Mouse (Mus musculus) C2C12 (cell line): Measurements from ENCODE around the gene Cyb5d2. TPM values are rescaled to one million over a fixed set of nuclear protein-coding genes. Genes with fewer than 3 reads are reported as not detected.

Experiments
- H3K27me3 ChIP-seq: one replicate; pipeline ENCODE4 v1.6.1; 2011; ENCODE audit not compliant: control insufficient read depth, insufficient read depth, insufficient read length
- H3K36me3 ChIP-seq: one replicate; pipeline ENCODE4 v1.6.1; 2011; ENCODE audit not compliant: control insufficient read depth, insufficient read depth
- H3K4me3 ChIP-seq: one replicate; pipeline ENCODE4 v1.5.1; 2011; ENCODE audit warnings: mild to moderate bottlenecking, control low read depth; ENCODE audit not compliant: poor library complexity, insufficient read depth, severe bottlenecking
- H3K79me2 ChIP-seq: one replicate; pipeline ENCODE4 v1.6.1; 2011; ENCODE audit not compliant: control insufficient read depth, insufficient read depth
- H3K79me3 ChIP-seq: one replicate; pipeline ENCODE4 v1.6.1; 2011; ENCODE audit warnings: low read depth, control low read depth
- H3ac ChIP-seq: one replicate; pipeline ENCODE3; 2011; ENCODE audit warnings: low read depth; ENCODE audit not compliant: control insufficient read depth, insufficient read length
- CEBPB ChIP-seq: IDR thresholded peaks from one replicate; pipeline ENCODE4 v1.6.1; 2011; ENCODE audit warnings: low read depth, mild to moderate bottlenecking, control low read depth, moderate library complexity
- CTCF ChIP-seq: IDR thresholded peaks from one replicate; pipeline ENCODE4 v1.5.1; 2011; ENCODE audit not compliant: control insufficient read depth, insufficient read depth, insufficient read length
- FOSL1 ChIP-seq: IDR thresholded peaks from one replicate; pipeline ENCODE4 v1.8.0; 2011; ENCODE audit warnings: mild to moderate bottlenecking, low read length; ENCODE audit not compliant: poor library complexity, insufficient read depth, severe bottlenecking
- MAX ChIP-seq: IDR thresholded peaks from one replicate; pipeline ENCODE4 v1.6.1; 2011; ENCODE audit warnings: mild to moderate bottlenecking, control low read depth
- MYOD1 ChIP-seq: IDR thresholded peaks from one replicate; pipeline ENCODE4 v1.6.1; 2011; ENCODE audit warnings: low read depth; ENCODE audit not compliant: control insufficient read depth, insufficient read length
- MYOG ChIP-seq: IDR thresholded peaks from one replicate; pipeline ENCODE4 v1.6.1; 2011; ENCODE audit not compliant: control insufficient read depth, insufficient read length; ENCODE audit errors: extremely low read depth
- USF1 ChIP-seq: IDR thresholded peaks from one replicate; pipeline ENCODE4 v1.6.1; 2011; ENCODE audit warnings: low read depth, mild to moderate bottlenecking, control low read depth, moderate library complexity
- polyA plus RNA-seq: library from polyadenylated mRNA; unstranded; fragments of >200 nt; fragmentation: generic; extraction: Trizol; gene quantifications from one replicate; pipeline ENCODE4 v1.2.1, GENCODE M21; 2012; ENCODE audit warnings: missing spikeins

Cyb5d2 gene
- polyA plus RNA-seq, 1 experiment, result 5.5 TPM

- no peak for TF ChIP-seq MYOD1
- TF ChIP-seq CEBPB, result no peak
- TF ChIP-seq FOSL1, result no peak
- TF ChIP-seq CTCF, result no peak
- TF ChIP-seq MAX, result no peak
- TF ChIP-seq MYOG, result no peak
- TF ChIP-seq USF1, result no peak
These were observed 60.5 kb downstream of the Cyb5d2 start for GRCm38 (mm10) chr11:72735519-72735860.

DNA sequence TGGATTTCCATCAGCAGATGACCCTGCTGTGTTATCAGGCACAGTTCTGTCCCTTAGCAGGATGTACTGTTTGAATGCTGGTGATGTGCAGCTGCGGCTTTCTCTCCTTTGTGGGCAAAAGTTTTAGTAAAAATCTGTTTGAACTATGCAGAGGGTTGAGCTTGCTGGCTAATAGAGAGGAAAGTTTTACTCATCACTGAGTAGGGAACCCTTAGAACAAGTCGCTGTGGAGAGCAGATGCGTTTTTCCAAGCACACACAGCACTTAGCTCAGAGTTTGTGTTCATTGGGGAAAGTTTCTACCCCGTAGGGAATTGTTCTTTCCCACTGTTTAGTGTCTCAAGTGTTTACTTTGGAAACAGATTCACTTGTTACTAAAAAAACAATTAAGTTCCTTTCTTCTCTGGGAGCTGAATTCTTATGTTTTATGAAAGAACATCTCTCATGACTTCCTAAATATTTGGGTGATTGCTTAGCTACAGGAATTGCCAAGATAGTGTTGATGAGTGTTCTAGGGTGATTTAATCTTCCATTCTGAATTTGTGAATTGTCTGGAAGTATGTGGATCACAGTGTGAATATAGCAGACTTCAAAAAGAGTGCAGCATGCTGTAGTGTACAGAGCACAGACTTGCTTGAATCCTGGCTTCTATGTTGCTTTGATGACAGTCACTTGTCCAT is 61.0 kb downstream of the Cyb5d2 start:
- Histone ChIP-seq H3K27me3 (no peaks in the 10 kb centered on the region), H3K79me2 (peaks cover 4% of the 10 kb centered on the region), H3ac (no peak overlapping the region), H3K79me3 (no peaks in the 10 kb centered on the region), H3K4me3 (no peak overlapping the region), H3K36me3 (peaks cover 74% of the 10 kb centered on the region)
- no peak for TF ChIP-seq USF1

More at GRCm38 (mm10) chr11:72735519-72735860, 60.5 kb downstream of the Cyb5d2 start:
- Histone ChIP-seq H3K27me3 (no peaks in the 10 kb centered on the region), H3K79me3 (no peaks in the 10 kb centered on the region), H3ac (no peak overlapping the region), H3K79me2 (peaks cover 4% of the 10 kb centered on the region), H3K4me3 (no peak overlapping the region), H3K36me3 (peaks cover 74% of the 10 kb centered on the region)

DNA sequence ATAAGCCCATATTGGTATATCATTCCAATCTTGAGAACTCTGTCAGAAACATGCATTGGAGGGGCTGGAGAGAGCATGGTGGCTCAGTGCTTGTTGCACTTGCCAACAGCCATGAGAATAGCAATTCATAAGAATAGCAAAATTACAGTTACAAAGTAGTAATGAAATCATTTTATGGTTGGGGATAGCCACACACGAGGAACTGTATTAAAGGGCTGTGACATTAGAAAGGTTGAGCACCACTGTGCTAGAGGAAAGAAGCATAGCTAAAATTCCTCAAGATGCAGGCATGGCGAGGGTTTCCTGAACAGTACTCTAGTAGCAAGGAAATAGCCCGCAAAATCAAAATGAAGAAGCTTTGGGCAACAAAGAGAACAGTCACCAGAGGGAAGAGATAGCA is 62.2 kb downstream of the Cyb5d2 start:
- Histone ChIP-seq H3K4me3 (no peak overlapping the region), H3K36me3 (peaks cover 74% of the 10 kb centered on the region), H3ac (no peak overlapping the region), H3K79me3 (no peaks in the 10 kb centered on the region), H3K27me3 (no peaks in the 10 kb centered on the region), H3K79me2 (peaks cover 4% of the 10 kb centered on the region)
- TF ChIP-seq FOSL1 (no peak), USF1 (no peak), CEBPB (no peak), CTCF (no peak), MAX (no peak), MYOD1 (no peak), MYOG (no peak)

Other genes with a start within 250 kb of the Cyb5d2 start
- gene Spns3, start 245.6 kb downstream of the Cyb5d2 start, polyA plus RNA-seq, result not detected
- 8.1 TPM for gene Ube2g1, start 188.9 kb downstream of the Cyb5d2 start, polyA plus RNA-seq
- gene Ankfy1, start 106.1 kb downstream of the Cyb5d2 start, polyA plus RNA-seq, result 15.1 TPM
- 10.7 TPM for gene Zzef1, start 84 bp upstream of the Cyb5d2 start, polyA plus RNA-seq
- gene Atp2a3, start 165.0 kb upstream of the Cyb5d2 start, polyA plus RNA-seq, result 0.54 TPM
- 0.05 TPM for gene P2rx1, start 203.0 kb upstream of the Cyb5d2 start, polyA plus RNA-seq
- 7.7 TPM for gene Camkk1, start 222.9 kb upstream of the Cyb5d2 start, polyA plus RNA-seq